Mouse (Mus musculus) small intestine, adult 2 months (tissue): ENCODE results near the gene Eef1a1. TPM values are rescaled to one million over a fixed set of nuclear protein-coding genes. Genes with fewer than 3 reads are reported as not detected.

Experiments
- H3K27ac ChIP-seq: fragments of 200-500 bp; 2 replicates; pipeline ENCODE4 v1.5.1; 2012; ENCODE audit warnings: low read depth, low read length, control low read depth, inconsistent platforms; ENCODE audit not compliant: insufficient read depth
- H3K27me3 ChIP-seq: fragments of 200-500 bp; 2 replicates; pipeline ENCODE4 v1.6.1; 2012; ENCODE audit warnings: mild to moderate bottlenecking, moderate library complexity, low read length, inconsistent platforms; ENCODE audit not compliant: control insufficient read depth, insufficient read depth
- H3K36me3 ChIP-seq: fragments of 200-500 bp; 2 replicates; pipeline ENCODE4 v1.6.1; 2012; ENCODE audit warnings: mild to moderate bottlenecking, low read length, control low read depth, inconsistent platforms; ENCODE audit not compliant: control insufficient read depth, insufficient read depth
- H3K4me1 ChIP-seq: fragments of 200-500 bp; 2 replicates; pipeline ENCODE4 v1.6.1; 2012; ENCODE audit warnings: low read length, inconsistent platforms, mixed read lengths; ENCODE audit not compliant: control insufficient read depth, insufficient read depth, insufficient read length
- H3K4me3 ChIP-seq: fragments of 200-500 bp; 2 replicates; pipeline ENCODE4 v1.5.1; 2012; ENCODE audit warnings: low read depth, mild to moderate bottlenecking, control low read depth, inconsistent platforms, low read length, moderate library complexity
- CTCF ChIP-seq: fragments of 200-500 bp; IDR thresholded peaks from 2 replicates; pipeline ENCODE4 v1.5.1; 2012; ENCODE audit warnings: low read depth, mild to moderate bottlenecking, control low read depth, inconsistent platforms, low read length, moderate library complexity, mixed read lengths; ENCODE audit not compliant: insufficient replicate concordance, insufficient read length; ENCODE audit errors: extremely low read depth
- POLR2A ChIP-seq: fragments of 200-500 bp; IDR thresholded peaks from 2 replicates; pipeline ENCODE4 v1.6.1; 2012; ENCODE audit warnings: low read depth, mild to moderate bottlenecking, control low read depth, inconsistent platforms, low read length, moderate library complexity
- WGBS: fragments of 180-500 bp; shearing (Covaris S2); methylation state at CpG from one replicate; pipeline ENCODE4 v1.1.7; 2018; 5-methylcytosine and 5-hydroxymethylcytosine counted together
- polyA plus RNA-seq: library from polyadenylated mRNA; depleted of rRNA; stranded (reverse); fragments of >200 nt; gene quantifications from 2 replicates; pipeline ENCODE4 v1.2.3, GENCODE M21; 2012; rRNA removed

Gene Eef1a1
- polyA plus RNA-seq, 1 experiment, result 1,625 TPM

GRCm38 (mm10) chr9:78439426-78439825 is 49.5 kb downstream of the Eef1a1 start:
- TF ChIP-seq CTCF (no peak), POLR2A (no peak)
- WGBS, result 70% methylated on average over 5 of the region's 5 CpGs
- Histone ChIP-seq H3K4me1 (peaks cover 2% of the 10 kb centered on the region), H3K4me3 (no peak overlapping the region), H3K36me3 (peaks cover 5% of the 10 kb centered on the region; the same call in 1 of the 2 replicates), H3K27me3 (no peaks in the 10 kb centered on the region), H3K27ac (no peak overlapping the region)

- 90% methylated on average over 5 of the region's 5 CpGs for WGBS
- H3K27ac ChIP-seq, result no peak overlapping the region
- H3K4me3 ChIP-seq, result no peak overlapping the region
- H3K4me1 ChIP-seq, result peaks cover 1% of the 10 kb centered on the region
- H3K36me3 ChIP-seq, result peaks cover 5% of the 10 kb centered on the region; the same call in 1 of the 2 replicates
- TF ChIP-seq CTCF (no peak), POLR2A (no peak)
- no peaks in the 10 kb centered on the region for H3K27me3 ChIP-seq
These were observed 56.5 kb downstream of the Eef1a1 start for GRCm38 (mm10) chr9:78432471-78432870.

GRCm38 (mm10) chr9:78430486-78430885 is 58.5 kb downstream of the Eef1a1 start:
- WGBS, result 77% methylated on average over 6 of the region's 6 CpGs
- no peak for TF ChIP-seq POLR2A
- no peak for TF ChIP-seq CTCF
- no peak overlapping the region for H3K4me3 ChIP-seq
- no peaks in the 10 kb centered on the region for H3K27me3 ChIP-seq
- no peak overlapping the region for H3K27ac ChIP-seq
- H3K36me3 ChIP-seq, result 0 out of 2 replicates have a peak, but pooled peaks cover 2% of the 10 kb centered on the region
- peaks cover 2% of the 10 kb centered on the region for H3K4me1 ChIP-seq

GRCm38 (mm10) chr9:78429551-78429950 is 59.4 kb downstream of the Eef1a1 start:
- Histone ChIP-seq H3K27ac (no peak overlapping the region), H3K4me1 (peaks cover 2% of the 10 kb centered on the region), H3K4me3 (no peak overlapping the region), H3K27me3 (no peaks in the 10 kb centered on the region), H3K36me3 (no peaks in the 10 kb centered on the region)
- TF ChIP-seq CTCF (no peak), POLR2A (no peak)
- 67% methylated on average over 2 of the region's 2 CpGs for WGBS

GRCm38 (mm10) chr9:78428870-78429432 is 60.0 kb downstream of the Eef1a1 start:
- Histone ChIP-seq H3K4me3 (no peak overlapping the region), H3K4me1 (peaks cover 2% of the 10 kb centered on the region), H3K27ac (no peak overlapping the region), H3K36me3 (no peaks in the 10 kb centered on the region), H3K27me3 (no peaks in the 10 kb centered on the region)
- WGBS, result 87% methylated on average over 4 of the region's 4 CpGs
- TF ChIP-seq CTCF (no peak), POLR2A (no peak)

Other genes starting within 250 kb of the Eef1a1 start
- 0.90 and 11.6 TPM in 2 replicates for gene Gm3776, start 232.0 kb downstream of the Eef1a1 start, polyA plus RNA-seq
- gene Gm10639, start 199.2 kb downstream of the Eef1a1 start, polyA plus RNA-seq, result 0.17 TPM in 1 of 2 replicates, not detected in the other
- not detected in 2 replicates for gene Omt2a, start 174.4 kb downstream of the Eef1a1 start, polyA plus RNA-seq
- not detected in 2 replicates for gene Omt2b, start 161.6 kb downstream of the Eef1a1 start, polyA plus RNA-seq
- 0.71 TPM in 1 of 2 replicates, not detected in the other for gene Gsta2, start 133.4 kb downstream of the Eef1a1 start, polyA plus RNA-seq
- not detected in 2 replicates for gene Dppa5a, start 121.0 kb downstream of the Eef1a1 start, polyA plus RNA-seq
- gene Ooep, start 110.4 kb downstream of the Eef1a1 start, polyA plus RNA-seq, result 0.04 TPM in 1 of 2 replicates, not detected in the other
- not detected in 2 replicates for gene Ddx43, start 93.4 kb downstream of the Eef1a1 start, polyA plus RNA-seq
- gene Cgas, start 45.9 kb downstream of the Eef1a1 start, polyA plus RNA-seq, result 0.46 and 0.86 TPM in 2 replicates
- 6.1 and 7.3 TPM in 2 replicates for gene Mto1, start 40.9 kb downstream of the Eef1a1 start, polyA plus RNA-seq
- not detected in 2 replicates for gene Gm17324, start 40.4 kb downstream of the Eef1a1 start, polyA plus RNA-seq
- gene Slc17a5, start 98.9 kb upstream of the Eef1a1 start, polyA plus RNA-seq, result 2.8 and 14.5 TPM in 2 replicates
- gene Cd109, start 126.4 kb upstream of the Eef1a1 start, polyA plus RNA-seq, result 0.08 and 0.25 TPM in 2 replicates